Mouse (Mus musculus) heart, adult 11 months (tissue): ENCODE data around the gene Zfhx3.
A peak's percentile ranks its signal among the peaks of the same experiment; 100 is the strongest.

ENCODE experiments used
- DNase-seq: peaks from one replicate; pipeline ENCODE4 v3.0.0; 2022

Zfhx3 gene

DNA sequence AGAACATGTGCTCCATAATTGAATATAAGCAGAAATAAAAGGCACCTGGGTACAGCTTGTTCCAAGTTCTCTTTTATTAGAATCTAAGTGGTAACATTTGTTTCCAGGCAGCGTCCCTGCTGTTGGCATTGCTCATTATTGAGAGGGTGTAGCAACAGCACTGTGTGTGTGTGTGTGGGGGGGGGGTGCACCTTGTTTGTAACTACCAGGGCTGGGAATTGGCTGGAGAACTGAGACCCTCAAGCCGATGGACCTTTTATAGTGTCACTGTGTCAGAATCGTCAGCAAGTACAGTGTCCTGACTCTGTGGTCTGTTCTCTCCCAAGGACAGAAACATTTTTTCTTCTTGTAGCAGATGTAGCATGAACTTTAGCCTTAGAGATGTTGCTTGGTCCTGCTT lies 77.2 kb downstream of the Zfhx3 start:
- no peak for DNase-seq

DNA sequence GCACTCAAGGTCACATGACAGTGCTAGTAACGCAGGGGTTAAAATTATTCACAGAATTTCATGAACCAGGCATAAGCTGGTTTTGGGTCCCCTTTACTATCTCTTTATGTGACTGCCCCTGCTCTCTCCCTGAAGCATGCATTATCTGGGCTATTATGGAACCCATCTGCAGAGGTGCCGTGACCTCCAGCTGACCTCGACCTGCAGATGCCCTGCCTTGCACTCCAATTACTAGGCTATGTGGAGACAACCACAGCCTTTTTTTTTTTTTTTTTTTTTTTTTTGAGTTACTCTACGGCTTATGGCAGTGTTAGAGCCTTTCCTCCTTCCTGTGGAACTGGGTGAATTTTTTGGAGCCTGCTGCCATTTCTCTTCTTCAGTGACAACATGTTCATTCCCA lies 80.0 kb downstream of the Zfhx3 start:
- no peak for DNase-seq

GRCm38 (mm10) chr8:108024331-108024730 lies 81.9 kb downstream of the Zfhx3 start:
- DNase-seq, result peak; percentile 66

- peak; percentile 21 for DNase-seq
Measured at GRCm38 (mm10) chr8:108025249-108025648, 82.8 kb downstream of the Zfhx3 start.

DNA sequence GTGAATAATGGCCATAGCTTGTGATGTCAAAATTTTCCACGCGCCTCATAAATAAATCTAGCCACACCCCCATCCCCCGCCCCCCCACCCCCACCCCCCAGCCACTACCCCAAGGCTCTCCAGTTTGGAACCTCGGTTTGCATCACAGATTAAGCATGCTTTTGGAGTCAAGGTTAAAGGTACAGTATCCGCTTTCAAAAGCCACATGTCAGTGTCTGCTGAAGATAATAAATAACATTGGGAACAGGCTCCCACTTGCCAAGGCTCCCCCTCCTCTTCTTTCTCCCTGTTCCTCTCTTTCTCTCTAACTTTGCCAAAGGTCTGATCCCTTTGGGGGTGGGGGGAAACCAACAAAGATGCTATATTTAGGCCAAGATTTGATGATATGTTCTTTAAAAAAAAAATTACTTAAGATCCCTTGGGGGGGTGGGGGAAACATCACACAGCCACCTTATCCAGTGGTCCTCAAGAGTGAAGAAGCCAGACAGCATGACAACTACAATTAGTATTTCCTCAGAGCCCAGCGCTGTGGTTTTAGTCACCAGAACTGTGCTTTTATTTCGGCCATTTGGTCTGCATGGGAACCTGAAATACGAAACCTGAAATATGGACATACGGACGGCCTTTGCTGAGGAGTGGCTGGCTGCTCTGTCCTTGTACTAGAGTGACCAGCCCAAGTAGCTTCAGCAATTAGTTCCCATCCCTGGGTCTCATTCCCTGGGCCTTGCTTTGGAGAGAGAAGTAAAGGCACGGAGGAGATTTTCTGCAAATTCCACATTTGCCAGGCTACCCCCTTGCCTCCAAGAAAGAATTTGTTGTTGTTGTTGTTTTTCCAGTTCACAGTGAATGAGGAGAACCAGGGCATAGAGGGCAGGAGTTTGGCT lies 84.4 kb downstream of the Zfhx3 start:
- peak; percentile 61 for DNase-seq

- DNase-seq, result peak; percentile 61
Measured at GRCm38 (mm10) chr8:108027561-108028025, 85.1 kb downstream of the Zfhx3 start.

GRCm38 (mm10) chr8:108028440-108028839 lies 86.0 kb downstream of the Zfhx3 start:
- peak; percentile 30 for DNase-seq

GRCm38 (mm10) chr8:108031159-108031558 lies 88.7 kb downstream of the Zfhx3 start:
- peak; percentile 57 for DNase-seq

GRCm38 (mm10) chr8:108034070-108034469 lies 91.6 kb downstream of the Zfhx3 start:
- DNase-seq, result no peak

DNA sequence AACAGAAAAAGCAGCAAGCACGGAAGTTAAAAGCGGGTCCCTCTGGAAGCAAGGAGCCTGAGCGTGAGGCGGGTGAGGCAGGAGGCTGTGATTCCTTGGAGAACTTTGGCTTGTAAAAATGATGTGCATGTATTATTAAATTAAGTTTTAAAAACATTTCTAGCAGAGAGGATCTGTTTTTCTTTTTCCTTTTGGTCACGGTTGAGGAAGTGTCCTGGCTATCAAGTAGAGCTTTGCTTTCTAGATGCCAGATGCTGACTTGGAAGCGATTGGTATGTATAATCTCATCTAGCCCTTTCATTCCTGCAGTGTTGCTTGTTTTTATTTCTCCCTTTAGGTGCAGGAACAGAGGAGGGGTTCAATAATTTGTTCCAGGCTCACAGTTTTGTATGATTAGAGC lies 92.3 kb downstream of the Zfhx3 start:
- DNase-seq, result peak; percentile 24

- DNase-seq, result peak; percentile 31
Measured at GRCm38 (mm10) chr8:108043618-108044017, 101.2 kb downstream of the Zfhx3 start.

DNA sequence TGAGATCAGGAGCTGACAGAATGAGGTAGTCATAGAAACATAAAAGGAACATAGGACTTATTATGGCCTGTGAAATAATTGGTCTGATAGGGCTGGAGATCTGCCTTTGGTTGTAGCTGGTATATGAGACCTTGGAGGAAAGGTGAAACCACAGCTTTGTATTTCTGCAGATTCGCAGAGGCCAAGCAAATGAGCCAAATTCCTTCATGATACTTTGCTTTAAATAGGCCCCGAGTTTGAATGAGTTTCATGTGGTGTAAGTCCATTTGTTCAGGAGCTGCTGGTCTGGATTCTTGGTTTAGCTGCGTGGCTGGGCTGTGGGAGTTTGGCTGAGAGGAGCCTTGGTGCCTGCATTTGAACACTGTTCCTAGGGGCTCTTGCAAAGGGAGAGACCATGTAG lies 101.7 kb downstream of the Zfhx3 start:
- peak; percentile 34 for DNase-seq

- DNase-seq, result no peak
Measured at GRCm38 (mm10) chr8:108056241-108056640, 113.8 kb downstream of the Zfhx3 start.

- no peak for DNase-seq
Measured at GRCm38 (mm10) chr8:108061972-108062371, 119.5 kb downstream of the Zfhx3 start.

- no peak for DNase-seq
Measured at GRCm38 (mm10) chr8:108067111-108067510, 124.7 kb downstream of the Zfhx3 start.

DNA sequence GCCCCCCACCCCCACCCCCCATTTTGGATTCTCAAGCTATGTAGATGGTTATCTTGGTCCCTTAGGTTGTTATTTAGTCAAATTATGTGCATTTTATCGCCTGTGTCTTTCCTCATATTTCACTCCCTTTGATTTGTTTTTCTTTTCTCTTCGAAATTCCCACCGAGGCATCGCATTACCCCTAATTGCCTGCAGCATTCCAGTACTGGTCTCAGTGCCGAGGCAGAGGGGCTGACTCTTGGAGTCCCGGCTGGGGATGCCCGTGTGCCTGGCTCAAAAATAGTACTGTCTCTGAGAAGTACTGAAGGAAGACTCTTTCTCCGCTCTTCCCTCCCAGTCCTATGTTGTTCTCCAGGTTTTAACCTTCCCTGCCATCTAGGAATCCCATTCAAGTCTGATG lies 125.8 kb downstream of the Zfhx3 start:
- no peak for DNase-seq

DNA sequence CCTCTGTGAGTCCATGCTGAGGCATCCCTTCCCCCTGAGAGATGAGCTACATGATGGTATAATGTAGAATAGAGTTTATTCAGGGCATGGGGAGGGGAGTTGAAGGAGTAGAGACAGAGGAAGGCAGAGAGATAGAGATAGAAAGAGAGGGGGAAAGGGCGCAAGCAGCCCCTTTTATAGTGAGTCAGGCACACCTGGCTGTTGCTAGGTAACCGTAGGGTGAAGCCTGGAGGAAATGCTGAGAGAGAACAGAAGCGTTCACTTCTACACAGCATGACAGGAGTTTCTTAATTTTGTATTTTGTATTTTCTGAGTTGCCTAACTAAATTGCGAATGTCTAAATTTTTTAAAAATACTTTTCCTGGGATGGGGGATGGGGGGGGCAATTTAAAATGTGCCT lies 128.0 kb downstream of the Zfhx3 start:
- DNase-seq, result no peak

GRCm38 (mm10) chr8:108072126-108072746 lies 129.8 kb downstream of the Zfhx3 start:
- DNase-seq, result no peak

- no peak for DNase-seq
Measured at GRCm38 (mm10) chr8:108072853-108073252, 130.4 kb downstream of the Zfhx3 start.

GRCm38 (mm10) chr8:108075176-108075575 lies 132.7 kb downstream of the Zfhx3 start:
- no peak for DNase-seq

- no peak for DNase-seq
Measured at GRCm38 (mm10) chr8:108078726-108079125, 136.3 kb downstream of the Zfhx3 start.

DNA sequence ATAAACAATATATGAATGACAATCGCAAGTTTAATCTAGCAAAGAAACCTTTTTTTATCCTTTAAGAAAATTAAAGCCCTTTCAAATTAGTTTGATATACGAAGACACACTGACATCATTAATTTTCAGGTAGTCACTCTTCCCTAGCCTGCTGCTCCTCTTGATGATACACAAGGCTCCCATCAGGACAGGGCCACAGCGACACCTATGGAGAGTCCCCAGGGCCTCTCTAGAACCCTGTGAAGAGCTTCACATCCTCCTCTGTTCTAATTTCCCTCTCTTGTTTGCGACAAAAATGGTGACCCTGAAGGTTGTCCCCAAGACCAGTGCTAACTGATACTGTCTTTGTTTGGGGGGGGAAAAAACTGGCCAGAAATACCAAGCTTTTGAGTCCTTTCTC lies 144.5 kb downstream of the Zfhx3 start:
- DNase-seq, result no peak

- no peak for DNase-seq
Measured at GRCm38 (mm10) chr8:108089632-108090031, 147.2 kb downstream of the Zfhx3 start.

- DNase-seq, result no peak
Measured at GRCm38 (mm10) chr8:108098598-108098997, 156.2 kb downstream of the Zfhx3 start.
